Mouse (Mus musculus) lung, postnatal 0 days (tissue): Measurements from ENCODE around the gene Olfr1412.

Experiments used
- CTCF ChIP-seq: IDR thresholded peaks from 2 replicates; pipeline ENCODE4 v1.5.1; 2016; ENCODE audit warnings: antibody characterized with exemption, mild to moderate bottlenecking
- EP300 ChIP-seq: IDR thresholded peaks from 2 replicates; pipeline ENCODE4 v1.6.1; 2016; ENCODE audit warnings: antibody characterized with exemption, mild to moderate bottlenecking, control low read depth

GRCm38 (mm10) chr1:92632196-92632595 lies 46.6 kb downstream of the Olfr1412 start:
- no peak for TF ChIP-seq CTCF
- TF ChIP-seq EP300, result no peak
